Mouse (Mus musculus) embryonic facial prominence, embryonic 14.5 days (tissue): ENCODE results near the gene Hsf2bp. TPM values are rescaled to one million over a fixed set of nuclear protein-coding genes. Genes with fewer than 3 reads are reported as not detected.

Source experiments
- ATAC-seq: fragments of 200-750 bp; cut with Nextera tagmentation; 2 replicates; pipeline ENCODE4 v1.8.0; 2017; ENCODE audit warnings: low read depth, moderate number of reproducible peaks, moderate TSS enrichment
- DNase-seq: peaks from one replicate; pipeline ENCODE4 v3.0.0-alpha.2; 2015; ENCODE audit warnings: low spot score
- H3K27ac ChIP-seq: fragments of 300-500 bp; sonication (generic); replicated peaks from 2 replicates; pipeline ENCODE4 v1.5.1; 2014; ENCODE audit warnings: low read depth, mild to moderate bottlenecking, low read length, moderate library complexity
- H3K27me3 ChIP-seq: fragments of 300-500 bp; sonication (generic); replicated peaks from 2 replicates; pipeline ENCODE4 v1.6.1; 2014; ENCODE audit warnings: low read length; ENCODE audit not compliant: control insufficient read depth, insufficient read depth
- H3K36me3 ChIP-seq: fragments of 300-500 bp; sonication (generic); 2 replicates; pipeline ENCODE4 v1.6.1; 2014; ENCODE audit warnings: low read length, mixed read lengths; ENCODE audit not compliant: control insufficient read depth, insufficient read depth
- H3K4me1 ChIP-seq: fragments of 300-500 bp; sonication (generic); 2 replicates; pipeline ENCODE4 v1.6.1; 2014; ENCODE audit warnings: antibody characterized with exemption, low read length; ENCODE audit not compliant: control insufficient read depth, insufficient read depth
- H3K4me2 ChIP-seq: fragments of 300-500 bp; sonication (generic); 2 replicates; pipeline ENCODE4 v1.6.1; 2014; ENCODE audit warnings: low read depth, mild to moderate bottlenecking, low read length, moderate library complexity, mixed read lengths
- H3K4me3 ChIP-seq: fragments of 300-500 bp; sonication (generic); 2 replicates; pipeline ENCODE4 v1.5.1; 2014; ENCODE audit warnings: low read depth, mild to moderate bottlenecking, low read length
- H3K9ac ChIP-seq: fragments of 300-500 bp; sonication (generic); 2 replicates; pipeline ENCODE4 v1.6.1; 2014; ENCODE audit warnings: low read depth, mild to moderate bottlenecking, low read length, moderate library complexity, mixed read lengths
- H3K9me3 ChIP-seq: fragments of 300-500 bp; sonication (generic); 2 replicates; pipeline ENCODE4 v1.6.1; 2016; ENCODE audit warnings: low read length; ENCODE audit not compliant: control insufficient read depth
- WGBS: fragments of 180-500 bp; shearing (Covaris S2); extraction: QIAGEN DNeasy Blood & Tissue Kit; methylation state at CpG from one replicate; pipeline ENCODE4 v1.1.7; 2014; 5-methylcytosine and 5-hydroxymethylcytosine counted together
- polyA plus RNA-seq: library from polyadenylated mRNA; unstranded; fragments of >200 nt; fragmentation: Nextera tagmentation; extraction: Ambion mirVana; gene quantifications from 2 replicates; pipeline ENCODE4 v1.2.1, GENCODE M21; 2014

Hsf2bp gene
- polyA plus RNA-seq, 1 experiment from 2014 or later = 1.2 TPM

- 93% methylated on average over 9 of the region's 9 CpGs for WGBS
- Histone ChIP-seq H3K4me3 (no peak overlapping the region), H3K36me3 (no peaks in the 10 kb centered on the region), H3K27ac (no peak overlapping the region), H3K27me3 (no peaks in the 10 kb centered on the region), H3K9ac (no peak overlapping the region), H3K4me1 (no peaks in the 10 kb centered on the region; the same call in 1 of the 2 replicates), H3K9me3 (no peaks in the 10 kb centered on the region), H3K4me2 (no peak overlapping the region)
- ATAC-seq (no peak), DNase-seq (no peak)
Measured at GRCm38 (mm10) chr17:31946436-31946835, 89.7 kb downstream of the Hsf2bp start.

- ATAC-seq (peak; percentile 56; the same call in 1 of the 2 replicates), DNase-seq (peak; percentile 64)
- no peak overlapping the region; the same call in 1 of the 2 replicates for H3K27ac ChIP-seq
- H3K4me3 ChIP-seq = no peak overlapping the region
- whole genome bisulfite sequencing = 52% methylated on average over 10 of the region's 10 CpGs
- no peak overlapping the region for H3K4me2 ChIP-seq
- no peaks in the 10 kb centered on the region for H3K36me3 ChIP-seq
- no peaks in the 10 kb centered on the region for H3K9me3 ChIP-seq
- H3K4me1 ChIP-seq = no peaks in the 10 kb centered on the region; the same call in 1 of the 2 replicates
- no peak overlapping the region for H3K9ac ChIP-seq
- no peaks in the 10 kb centered on the region for H3K27me3 ChIP-seq
Measured at GRCm38 (mm10) chr17:31943881-31944539, 92.1 kb downstream of the Hsf2bp start.

GRCm38 (mm10) chr17:31941616-31942015 lies 94.5 kb downstream of the Hsf2bp start:
- no peak overlapping the region for H3K9ac ChIP-seq
- no peaks in the 10 kb centered on the region for H3K36me3 ChIP-seq
- H3K4me1 ChIP-seq = no peaks in the 10 kb centered on the region; the same call in 1 of the 2 replicates
- no peak for ATAC-seq
- H3K4me2 ChIP-seq = no peak overlapping the region
- 48% methylated on average over 4 of the region's 4 CpGs for WGBS
- DNase-seq = no peak
- no peaks in the 10 kb centered on the region for H3K27me3 ChIP-seq
- no peak overlapping the region for H3K27ac ChIP-seq
- H3K4me3 ChIP-seq = no peak overlapping the region
- no peaks in the 10 kb centered on the region for H3K9me3 ChIP-seq

GRCm38 (mm10) chr17:31940607-31941006 lies 95.5 kb downstream of the Hsf2bp start:
- H3K9ac ChIP-seq = no peak overlapping the region
- H3K36me3 ChIP-seq = no peaks in the 10 kb centered on the region
- WGBS = 74% methylated on average over 4 of the region's 4 CpGs
- no peaks in the 10 kb centered on the region; the same call in 1 of the 2 replicates for H3K4me1 ChIP-seq
- ATAC-seq = no peak
- no peak overlapping the region for H3K4me2 ChIP-seq
- DNase-seq = no peak
- H3K4me3 ChIP-seq = no peak overlapping the region
- H3K27me3 ChIP-seq = no peaks in the 10 kb centered on the region
- H3K9me3 ChIP-seq = no peaks in the 10 kb centered on the region
- H3K27ac ChIP-seq = no peak overlapping the region

- no peaks in the 10 kb centered on the region; the same call in 1 of the 2 replicates for H3K4me1 ChIP-seq
- no peak overlapping the region for H3K27ac ChIP-seq
- no peaks in the 10 kb centered on the region for H3K36me3 ChIP-seq
- no peak; the same call in 1 of the 2 replicates for ATAC-seq
- H3K27me3 ChIP-seq = no peaks in the 10 kb centered on the region
- H3K4me3 ChIP-seq = no peak overlapping the region
- DNase-seq = no peak
- H3K4me2 ChIP-seq = no peak overlapping the region
- no peak overlapping the region for H3K9ac ChIP-seq
- 78% methylated on average over 16 of the region's 16 CpGs for WGBS
- H3K9me3 ChIP-seq = no peaks in the 10 kb centered on the region
Measured at GRCm38 (mm10) chr17:31939292-31940060, 96.7 kb downstream of the Hsf2bp start.

GRCm38 (mm10) chr17:31938539-31939260 lies 97.4 kb downstream of the Hsf2bp start:
- Histone ChIP-seq H3K27ac (no peak overlapping the region), H3K36me3 (no peaks in the 10 kb centered on the region), H3K9me3 (no peaks in the 10 kb centered on the region), H3K4me1 (no peaks in the 10 kb centered on the region; the same call in 1 of the 2 replicates), H3K27me3 (no peaks in the 10 kb centered on the region), H3K4me3 (no peak overlapping the region), H3K9ac (no peak overlapping the region), H3K4me2 (no peak overlapping the region)
- ATAC-seq = no peak
- 68% methylated on average over 12 of the region's 12 CpGs for WGBS
- DNase-seq = no peak

GRCm38 (mm10) chr17:31937141-31937554 lies 99.0 kb downstream of the Hsf2bp start:
- ATAC-seq = no peak
- H3K4me1 ChIP-seq = no peaks in the 10 kb centered on the region; the same call in 1 of the 2 replicates

GRCm38 (mm10) chr17:31935841-31936240 lies 100.3 kb downstream of the Hsf2bp start:
- Histone ChIP-seq H3K4me1 (peaks cover 9% of the 10 kb centered on the region), H3K27ac (no peak overlapping the region), H3K9me3 (no peaks in the 10 kb centered on the region), H3K4me3 (no peak overlapping the region), H3K27me3 (no peaks in the 10 kb centered on the region), H3K4me2 (no peak overlapping the region), H3K9ac (no peak overlapping the region), H3K36me3 (no peaks in the 10 kb centered on the region)
- no peak for ATAC-seq
- WGBS = 73% methylated on average over 3 of the region's 3 CpGs
- no peak for DNase-seq

More at GRCm38 (mm10) chr17:31937141-31937554, 99.0 kb downstream of the Hsf2bp start:
- H3K4me2 ChIP-seq = no peak overlapping the region
- H3K27me3 ChIP-seq = no peaks in the 10 kb centered on the region
- no peak overlapping the region for H3K9ac ChIP-seq
- no peak overlapping the region for H3K27ac ChIP-seq
- peak; percentile 55 for DNase-seq
- no peak overlapping the region for H3K4me3 ChIP-seq
- no peaks in the 10 kb centered on the region for H3K9me3 ChIP-seq
- 29% methylated on average over 3 of the region's 3 CpGs for WGBS
- no peaks in the 10 kb centered on the region for H3K36me3 ChIP-seq
